Mouse (Mus musculus) cerebellum, adult 2 months (tissue): ENCODE data around the gene 9230104L09Rik.

ENCODE experiments used
- CTCF ChIP-seq: fragments of 200-500 bp; IDR thresholded peaks from 2 replicates; pipeline ENCODE4 v1.5.1; 2011; ENCODE audit warnings: low read depth, mild to moderate bottlenecking, control low read depth, low read length, moderate library complexity, borderline replicate concordance; ENCODE audit not compliant: insufficient read depth
- POLR2A ChIP-seq: fragments of 200-500 bp; IDR thresholded peaks from 2 replicates; pipeline ENCODE4 v1.6.1; 2011; ENCODE audit warnings: low read length, control low read depth, borderline replicate concordance; ENCODE audit not compliant: insufficient read depth

DNA sequence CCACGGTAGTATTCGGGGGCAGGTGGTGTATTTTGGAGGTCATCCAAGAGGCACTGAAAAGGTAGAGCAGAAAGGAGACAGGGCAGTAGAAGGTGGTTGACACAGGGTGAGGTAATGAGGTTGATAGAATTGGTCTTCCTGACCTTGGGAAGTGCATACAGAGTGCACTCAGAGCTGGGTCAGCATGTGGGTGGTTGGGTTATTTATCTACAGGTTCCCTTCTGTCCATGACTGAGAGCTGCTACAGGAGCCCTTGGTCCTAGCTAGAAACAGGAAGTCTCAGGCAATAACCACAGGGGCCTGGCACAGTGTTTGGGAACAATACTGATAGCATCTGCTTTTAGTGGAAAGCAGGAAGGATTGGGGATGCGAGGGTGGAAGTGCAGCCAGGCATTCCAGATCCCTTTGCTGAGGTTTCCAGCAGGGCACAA is 63.3 kb downstream of the 9230104L09Rik start:
- TF ChIP-seq POLR2A, result no peak
- no peak for TF ChIP-seq CTCF
